Mouse (Mus musculus): ENCODE measurements around the gene Armc12. TPM values are rescaled to one million over a fixed set of nuclear protein-coding genes. Genes with fewer than 3 reads are reported as not detected.
A peak's percentile ranks its signal among the peaks of the same experiment; 100 is the strongest.

The Armc12 gene
- total RNA-seq, 1 experiment from 2014 or later, result not detected

DNA sequence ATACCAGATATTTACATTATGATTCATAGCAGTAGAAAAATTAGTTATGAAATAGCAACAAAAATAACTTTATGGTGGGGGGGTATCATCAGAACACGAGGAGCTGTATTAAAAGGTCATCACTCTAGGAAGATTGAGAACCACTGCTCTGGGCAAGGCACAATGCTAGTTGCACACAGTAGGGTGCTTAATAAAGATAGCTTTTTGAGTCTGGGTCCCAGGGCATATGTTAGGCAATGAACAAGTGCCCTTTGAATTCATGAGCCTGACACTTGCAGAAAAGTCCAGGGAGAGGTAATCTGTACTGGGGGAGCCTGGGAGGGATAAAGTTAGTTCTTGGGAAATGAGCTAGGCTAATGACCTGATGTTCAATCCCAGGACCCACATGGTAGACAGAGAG lies 17.3 kb upstream of the Armc12 start:
- DNase-seq, result no peak

DNA sequence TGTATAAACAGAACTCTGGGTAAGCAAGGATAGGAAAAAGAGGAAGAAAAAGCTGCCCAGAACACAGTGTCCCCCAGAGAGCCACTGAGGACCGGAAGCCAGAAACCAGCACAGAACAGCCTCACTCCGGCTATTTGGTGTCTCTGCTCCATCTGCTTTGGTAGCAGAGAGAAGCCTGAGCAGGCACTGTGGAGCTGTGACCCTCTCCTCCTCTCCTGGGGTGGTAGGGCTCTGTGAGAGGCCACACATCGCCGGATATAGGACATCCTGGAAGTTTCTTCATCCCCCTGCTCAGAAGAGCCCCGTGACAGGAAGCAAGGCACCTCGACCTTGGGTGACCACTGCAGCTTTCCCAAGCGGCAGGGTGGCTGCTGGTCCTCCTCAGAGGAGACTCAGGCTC lies 16.8 kb upstream of the Armc12 start:
- DNase-seq, result peak; percentile 63

DNA sequence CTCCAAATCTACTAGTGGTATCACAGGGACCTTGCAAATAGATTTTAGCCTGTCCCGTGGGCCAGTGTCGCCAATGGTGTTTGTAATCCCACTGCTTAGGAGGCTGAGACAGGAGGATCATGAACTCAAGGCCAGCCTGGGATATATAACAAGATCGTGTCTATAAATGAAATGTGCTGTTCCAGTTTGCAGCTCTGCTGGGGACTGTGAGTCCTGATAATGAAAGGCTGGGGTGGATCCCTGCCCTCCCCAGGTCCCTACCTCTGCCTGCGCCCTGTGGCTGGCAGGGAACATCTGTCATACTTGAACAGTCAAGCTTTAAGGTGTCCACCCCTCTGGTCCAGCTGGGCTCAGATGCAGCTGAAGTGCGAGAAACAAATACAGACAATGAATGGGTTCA lies 16.1 kb upstream of the Armc12 start:
- DNase-seq, result no peak

DNA sequence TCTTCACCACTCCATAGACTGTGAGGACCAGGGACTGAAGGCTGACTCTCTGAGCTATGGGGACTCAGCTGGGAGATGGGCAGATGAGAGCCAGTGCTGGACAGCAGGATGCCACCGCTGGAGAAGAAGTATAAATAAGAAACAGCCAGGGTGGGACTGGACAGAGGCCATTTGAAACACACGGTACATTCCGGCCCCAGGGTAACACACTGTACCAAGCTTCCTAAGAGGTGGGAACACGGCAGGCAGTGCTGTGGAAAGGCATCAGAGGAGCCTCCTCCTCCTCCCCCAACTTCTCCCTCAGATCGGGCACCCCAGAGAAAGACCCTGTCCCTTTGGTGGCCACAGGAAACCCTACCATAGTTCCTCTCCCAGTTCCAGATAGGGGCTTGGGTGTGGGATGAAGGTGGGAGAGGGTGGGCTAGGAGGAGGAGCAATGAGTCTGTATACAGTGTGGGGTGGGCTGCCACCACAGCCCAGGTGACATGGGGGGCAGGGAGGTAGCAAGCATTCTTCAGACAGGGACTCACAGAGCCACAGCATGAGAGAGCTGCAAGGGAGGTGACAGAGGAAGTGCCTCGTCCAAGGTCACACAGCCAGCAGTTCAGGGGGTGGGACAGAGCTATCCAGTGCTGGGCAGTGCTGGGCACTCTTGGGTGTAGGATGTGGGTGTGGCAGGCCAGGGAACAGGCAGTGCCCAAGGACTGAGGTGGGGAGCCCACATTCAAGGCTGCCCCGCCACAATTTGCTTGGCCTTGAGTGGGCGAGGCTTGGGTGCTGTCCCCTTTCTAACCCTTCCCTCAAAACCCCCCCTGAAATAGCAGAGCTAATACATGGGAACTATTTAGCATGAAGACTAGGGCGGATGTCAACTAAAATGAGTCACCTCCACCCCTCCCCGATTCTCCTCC lies 14.9 kb upstream of the Armc12 start:
- peak; percentile 79 for DNase-seq

DNA sequence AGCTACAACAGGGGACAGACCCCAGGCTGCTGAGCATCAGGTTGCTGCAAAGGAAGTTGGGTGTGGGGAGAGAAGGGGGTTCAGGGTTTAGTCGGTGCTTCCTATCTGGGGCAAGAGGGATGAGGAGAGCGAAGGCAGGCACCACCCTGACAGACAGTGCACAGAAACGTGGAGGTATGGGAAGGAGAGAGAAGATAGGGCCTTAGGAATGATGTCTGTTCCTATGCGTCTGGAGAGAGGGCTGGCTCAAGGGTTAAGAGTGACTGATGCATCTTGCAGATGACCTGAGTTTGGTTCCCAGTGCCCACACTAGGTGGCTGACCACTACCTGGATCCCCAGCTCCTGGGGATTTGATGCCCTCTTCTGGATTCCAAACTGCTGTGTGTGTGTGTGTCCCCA lies 13.7 kb upstream of the Armc12 start:
- DNase-seq, result no peak

DNA sequence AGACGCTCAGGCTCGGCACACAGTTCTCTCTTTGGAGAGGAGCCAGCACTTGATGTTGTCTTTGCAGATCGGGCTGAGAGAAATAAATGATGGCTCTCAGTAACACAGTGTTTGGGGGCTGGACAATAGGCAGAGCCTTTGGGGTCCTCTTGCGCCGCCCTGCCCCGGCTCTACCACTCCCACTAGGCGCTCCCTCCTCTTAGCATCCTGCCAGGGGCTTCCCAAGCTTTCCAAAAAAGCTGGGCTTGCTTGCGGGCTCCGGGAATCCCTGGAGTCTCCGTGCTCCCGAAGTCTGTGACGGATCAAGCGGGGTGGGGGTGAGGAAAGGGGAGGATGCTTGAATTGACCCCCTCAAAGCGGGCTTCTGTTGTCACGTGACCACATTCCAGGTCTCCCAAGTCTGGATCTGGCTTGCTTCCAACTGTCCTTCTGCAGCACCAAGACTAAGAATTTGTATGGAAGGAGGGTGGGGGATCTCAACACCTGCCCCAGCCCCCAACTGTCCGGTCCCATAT lies 13.1 kb upstream of the Armc12 start, which contains the start of gene Fkbp5:
Gene Fkbp5 (minus strand): TSS at position 87 of the 515 bp plus-strand sequence.
- peak; percentile 75 for DNase-seq

DNA sequence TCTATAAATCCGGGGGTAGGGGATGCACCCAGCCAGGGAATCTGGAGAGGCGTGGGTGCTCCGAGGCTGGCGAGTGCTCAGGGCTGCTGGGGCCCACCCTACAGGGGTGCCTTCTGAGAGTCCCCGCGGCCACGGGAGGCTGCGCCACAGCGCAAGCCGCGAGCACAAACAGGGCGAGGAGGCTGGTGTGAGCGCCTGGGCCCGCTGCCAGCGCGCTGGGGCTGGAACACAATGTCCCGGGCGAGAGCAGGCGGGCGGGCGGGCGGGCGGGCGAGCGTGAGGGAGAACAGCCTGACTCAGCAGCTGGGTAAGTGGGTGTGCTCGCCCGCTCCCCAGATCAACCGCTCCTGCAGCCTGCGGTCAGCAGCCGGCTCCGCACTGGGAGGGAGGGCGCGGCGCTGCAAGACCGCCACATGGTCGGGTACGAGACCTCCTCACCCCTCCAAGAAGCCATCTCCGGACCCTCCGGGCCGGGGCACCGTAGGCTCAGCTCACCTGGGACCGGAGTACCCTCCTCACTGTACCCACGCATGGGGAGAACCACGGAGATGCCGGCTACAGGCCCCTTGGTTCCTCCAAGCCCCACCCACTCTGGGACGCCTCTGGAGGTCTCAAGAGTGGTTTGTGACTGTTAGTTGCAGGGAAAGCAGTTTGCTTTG lies 12.5 kb upstream of the Armc12 start:
- peak; percentile 95 for DNase-seq

DNA sequence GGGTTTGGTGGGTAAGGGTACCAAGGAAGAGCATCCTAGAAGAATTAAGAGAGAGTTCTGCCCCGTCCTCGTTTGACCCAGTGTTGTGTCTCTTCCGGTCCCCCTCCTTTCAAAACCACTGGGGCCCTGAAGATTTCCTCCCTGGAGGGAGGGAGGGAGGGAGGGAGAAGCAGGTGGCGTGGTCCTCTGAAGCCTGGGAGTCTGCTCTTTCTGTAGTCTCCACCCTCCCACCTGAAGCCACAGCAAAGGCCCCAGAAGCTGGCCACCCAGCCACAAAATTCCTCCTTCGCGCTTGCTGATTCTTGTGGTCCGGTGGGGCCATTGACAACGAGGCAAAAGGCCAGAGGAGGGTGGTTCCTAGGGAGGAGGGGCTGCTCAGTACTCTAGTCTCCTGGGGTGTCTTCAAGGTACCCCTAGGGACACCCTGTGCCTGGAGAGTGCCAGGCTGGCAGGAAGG lies 12.0 kb upstream of the Armc12 start:
- DNase-seq, result peak; percentile 78

DNA sequence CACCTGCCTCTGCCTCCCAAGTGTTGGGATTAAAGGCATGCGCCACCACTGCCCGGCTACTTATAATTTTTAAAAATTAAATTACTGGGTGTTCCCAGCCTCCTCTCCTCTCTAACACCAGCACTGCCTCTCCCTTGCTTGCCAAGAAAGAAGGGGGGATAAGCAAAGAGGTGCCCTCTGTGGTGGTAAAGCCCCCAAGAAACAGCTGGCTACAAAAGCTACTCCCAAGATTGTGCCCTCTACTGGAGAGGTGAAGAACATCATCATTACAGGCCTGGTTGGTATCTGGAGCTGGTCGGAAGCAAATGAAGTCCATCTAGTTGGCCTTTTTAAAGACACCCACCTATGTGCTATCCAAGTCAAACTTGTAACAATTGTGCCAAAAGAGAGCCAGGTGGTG lies 10.8 kb upstream of the Armc12 start:
- no peak for DNase-seq

DNA sequence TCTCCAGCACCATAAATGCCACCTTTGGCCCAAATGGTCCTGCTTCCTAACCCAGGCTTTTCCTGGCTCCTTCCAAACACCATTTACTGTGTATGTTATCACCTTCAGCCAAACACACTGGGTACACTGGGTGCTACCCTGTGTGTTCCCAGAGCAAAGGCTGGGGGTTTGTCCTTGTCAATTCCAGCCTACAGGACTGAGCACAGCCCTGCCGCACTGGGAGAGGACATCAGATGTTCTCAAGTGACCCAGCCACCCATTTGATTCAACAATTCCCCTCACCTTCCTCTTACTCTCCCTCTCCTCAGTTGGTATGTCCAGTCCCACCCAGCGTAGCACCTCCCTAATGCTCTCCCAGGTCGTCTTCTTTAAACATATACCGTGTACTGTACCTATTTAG lies 10.0 kb upstream of the Armc12 start:
- DNase-seq, result no peak

DNA sequence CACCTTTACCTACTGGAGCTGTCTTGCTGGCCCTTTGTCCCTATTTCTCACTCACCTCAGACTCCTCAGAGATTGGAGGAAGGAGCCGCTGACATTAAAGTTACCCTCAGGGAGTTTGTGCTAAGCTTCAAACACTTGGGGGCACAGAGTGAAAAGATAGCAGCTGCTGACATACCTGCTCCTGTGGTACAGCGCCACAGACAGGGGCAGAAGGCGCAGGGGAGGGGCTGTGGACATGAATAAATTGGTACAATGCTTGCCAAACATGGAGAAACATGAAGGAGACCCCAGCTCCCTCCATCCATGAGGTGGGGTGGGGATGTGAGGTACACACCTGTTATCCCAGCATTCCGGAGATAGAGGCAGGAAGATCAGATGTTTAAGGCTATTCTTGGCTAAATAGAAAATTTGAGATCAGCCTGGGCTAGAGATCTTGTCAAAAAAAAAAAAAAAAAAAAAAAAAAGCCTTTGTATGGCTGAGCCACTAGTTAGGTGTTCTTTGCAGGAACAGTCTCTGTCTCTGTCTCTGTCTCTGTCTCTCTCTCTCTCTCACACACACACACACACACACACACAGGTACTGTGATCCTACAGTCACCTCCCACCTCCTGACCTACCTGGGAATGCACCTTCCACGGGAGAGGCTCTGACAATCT lies 9.4 kb upstream of the Armc12 start:
- no peak for DNase-seq

DNA sequence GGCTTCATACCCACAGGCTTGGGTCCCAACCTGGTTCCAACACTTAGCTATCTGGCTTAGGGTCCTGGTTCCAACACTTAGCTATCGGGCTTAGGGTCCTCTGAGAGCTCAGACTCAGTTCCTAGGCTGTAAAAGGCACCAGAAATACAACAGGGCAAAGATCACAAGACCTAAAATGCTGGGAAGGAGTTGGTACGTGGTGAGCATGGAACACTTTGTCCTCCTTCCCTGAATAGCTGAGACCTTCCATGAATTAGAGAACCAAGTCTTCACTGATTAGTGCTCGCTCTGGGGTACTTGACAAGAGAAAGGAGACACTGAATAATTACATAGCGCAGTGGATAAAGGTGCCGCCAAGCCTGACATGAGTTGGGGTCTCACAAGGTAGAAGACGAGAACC lies 8.7 kb upstream of the Armc12 start:
- no peak for DNase-seq

DNA sequence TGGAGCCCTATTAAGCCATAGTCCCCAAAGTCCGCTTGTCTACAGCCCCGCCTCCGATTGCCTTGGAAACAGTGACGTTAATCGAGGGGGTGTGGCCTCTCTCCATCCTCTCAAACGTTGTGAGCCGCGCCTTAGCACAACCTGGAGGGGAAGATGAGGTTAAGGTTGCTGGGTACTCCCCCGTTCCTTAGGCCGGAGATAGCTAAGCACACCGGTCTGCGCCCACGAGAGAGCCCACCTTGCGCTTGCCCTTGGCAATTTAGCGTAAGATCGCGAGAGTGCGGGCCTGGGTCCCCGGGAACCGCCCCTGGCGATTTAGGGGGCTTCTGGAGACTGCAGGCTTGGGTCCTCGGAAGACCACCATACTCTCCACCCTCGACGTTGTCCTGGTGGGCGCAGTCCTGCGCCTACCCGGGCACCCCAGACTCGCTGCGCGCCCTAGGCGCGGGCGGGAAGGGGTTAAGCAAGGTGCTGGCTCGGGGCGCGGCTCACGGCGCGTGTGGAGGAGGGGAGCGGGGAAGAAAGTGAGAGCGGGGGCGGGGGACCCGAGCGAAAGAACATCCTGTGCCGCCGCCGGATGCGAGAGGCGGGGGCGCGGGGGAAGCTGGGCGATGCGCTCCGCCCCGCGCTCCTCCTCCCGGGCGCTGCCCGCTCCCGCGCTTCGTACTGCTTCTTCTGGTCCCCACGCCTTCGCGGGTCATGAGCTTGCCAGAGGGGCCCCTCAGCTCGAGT lies 7.8 kb upstream of the Armc12 start:
- peak; percentile 95 for DNase-seq

DNA sequence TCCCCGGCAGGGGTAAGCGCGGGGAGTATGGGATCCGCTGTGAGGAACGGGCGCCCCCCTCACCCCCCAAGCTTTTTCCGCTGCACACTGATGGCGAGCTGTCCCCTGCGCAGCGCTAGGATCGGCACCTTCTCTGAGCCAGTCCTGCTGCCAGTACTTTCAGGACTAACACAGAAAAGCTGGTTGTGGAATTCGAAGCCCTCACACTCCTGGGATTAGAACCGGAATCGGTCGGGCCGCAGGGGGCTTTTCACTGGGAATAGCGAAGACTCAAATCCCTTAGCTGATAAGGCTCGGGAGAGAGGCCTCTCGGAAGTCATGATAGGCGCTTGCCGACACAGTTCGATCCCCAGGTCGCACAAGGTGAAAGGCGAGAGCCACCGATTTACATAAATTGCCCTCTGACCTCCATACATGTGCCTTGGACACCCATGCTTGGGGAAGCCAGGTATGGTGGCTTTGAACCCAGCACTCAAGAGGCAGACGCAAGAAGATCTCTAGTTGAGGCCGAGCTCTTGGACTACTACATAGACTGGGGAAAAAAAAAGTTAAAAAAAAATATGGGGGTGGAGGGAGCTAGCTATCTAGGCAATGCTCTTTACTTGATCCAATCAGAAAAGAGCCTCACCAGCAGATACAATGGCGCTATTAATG lies 7.1 kb upstream of the Armc12 start:
- no peak for DNase-seq

DNA sequence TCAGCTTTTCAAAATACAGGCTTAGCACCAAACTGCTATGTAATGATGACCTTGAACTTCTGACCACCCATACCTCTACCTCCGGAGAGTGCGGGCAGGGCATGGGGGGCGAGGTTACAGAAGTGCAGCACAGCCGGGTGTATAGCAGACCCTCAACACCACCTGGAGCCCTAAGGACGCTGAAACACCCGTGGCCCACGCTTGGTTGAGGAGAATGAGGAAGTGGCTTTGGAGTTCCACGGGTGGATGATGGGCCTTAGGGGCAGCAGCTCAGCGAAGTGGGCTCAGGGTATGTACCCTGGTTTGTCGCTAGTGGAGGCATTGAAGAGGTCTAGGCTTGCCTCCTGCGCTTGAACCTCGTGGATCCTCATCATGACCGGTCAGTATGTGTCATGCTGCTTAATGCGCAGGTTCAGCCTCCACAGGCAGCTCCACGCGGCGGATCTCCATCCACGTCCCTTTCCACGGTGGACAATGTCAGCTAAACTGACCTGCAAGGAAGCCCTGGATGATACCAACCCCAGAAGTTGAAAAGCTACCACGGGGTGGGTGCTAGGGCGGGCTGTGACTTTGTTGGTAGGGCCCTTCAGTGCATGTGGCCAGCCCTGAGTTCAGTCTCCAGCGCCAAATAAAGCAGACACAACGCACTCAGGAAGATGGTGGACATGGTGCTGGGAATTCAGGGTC lies 6.5 kb upstream of the Armc12 start:
- no peak for DNase-seq

DNA sequence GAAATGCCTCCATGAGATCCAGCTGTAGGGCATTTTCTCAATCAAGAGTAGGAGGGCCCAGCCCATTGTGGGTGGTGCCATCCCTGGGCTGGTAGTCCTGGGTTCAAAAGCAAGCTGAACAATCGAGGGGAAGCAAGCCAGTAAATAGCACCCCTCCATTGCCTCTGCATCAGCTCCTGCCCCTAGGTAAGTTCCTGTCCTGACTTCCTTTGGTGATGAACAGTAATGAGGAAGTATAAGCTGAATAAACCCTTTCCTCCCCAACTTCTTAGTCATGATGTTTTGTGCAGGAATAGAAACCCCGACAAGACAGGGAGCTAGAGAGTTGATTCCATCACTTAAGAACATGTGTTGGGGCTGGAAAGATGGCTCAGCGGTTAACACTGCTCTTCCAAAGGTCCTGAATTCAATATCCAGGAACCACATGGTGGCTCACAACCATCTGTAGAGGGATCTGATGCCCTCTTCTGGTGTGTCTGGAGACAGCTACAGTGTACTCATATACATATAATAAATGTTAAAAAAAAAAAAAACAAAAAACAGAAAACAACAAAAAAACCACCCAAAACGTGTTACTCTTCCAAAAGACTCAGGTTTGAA lies 5.7 kb upstream of the Armc12 start:
- no peak for DNase-seq

DNA sequence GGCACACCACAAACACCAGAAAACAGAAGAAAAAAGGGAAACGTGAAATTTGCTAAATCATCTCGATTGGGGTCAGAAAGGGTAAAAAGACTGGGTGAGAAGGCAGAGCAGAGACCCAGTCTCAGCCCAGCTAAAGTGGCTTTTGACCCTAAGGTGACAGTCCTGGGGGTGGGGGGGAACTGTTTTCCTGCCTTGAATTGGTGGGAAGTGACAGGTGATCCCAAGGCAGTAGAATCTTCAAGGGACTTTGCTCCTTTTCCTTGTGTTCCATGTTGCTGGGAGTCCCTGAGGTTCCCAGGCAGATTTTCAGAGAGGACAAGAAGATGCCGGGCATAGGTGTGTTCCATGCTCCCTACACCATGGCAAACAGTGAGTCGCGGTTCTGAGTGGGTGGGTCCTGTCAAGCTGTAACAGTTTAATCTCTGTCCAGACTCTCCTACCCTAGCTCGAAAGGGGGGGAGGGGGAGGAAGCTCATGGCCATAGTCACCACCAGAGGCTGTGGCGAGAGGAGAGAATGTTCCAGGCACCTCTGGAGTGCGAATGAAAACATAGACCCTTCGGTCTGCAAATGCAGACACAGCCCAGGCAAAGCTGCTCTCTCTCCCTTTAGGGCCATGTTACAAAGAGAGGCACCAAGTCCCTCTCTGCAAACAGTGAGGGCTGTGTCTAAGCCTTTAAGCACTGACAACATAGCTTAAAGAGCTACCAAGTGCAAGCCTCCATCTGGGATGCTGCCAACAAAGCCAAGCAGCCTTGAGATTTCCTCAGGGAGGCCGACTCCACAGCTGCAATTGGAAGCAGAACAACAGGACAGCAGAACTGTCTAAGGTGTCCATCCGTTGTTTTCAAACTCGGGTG lies 3.2 kb upstream of the Armc12 start:
- DNase-seq, result peak; percentile 86

DNA sequence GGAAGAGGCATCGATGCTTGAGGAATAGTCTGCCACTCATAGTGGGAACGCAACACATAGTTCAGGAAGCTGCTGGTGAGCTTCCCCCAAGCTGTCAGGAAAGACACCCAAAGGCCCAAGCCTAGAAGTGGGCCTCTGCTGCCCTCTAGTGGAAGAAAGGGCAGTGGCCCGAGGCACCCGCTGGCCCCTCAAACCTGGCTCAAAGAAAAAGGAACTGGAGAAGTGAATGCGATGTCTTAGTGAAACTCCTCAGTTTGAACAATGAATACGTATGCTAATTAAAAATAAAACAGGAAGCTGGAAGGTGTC lies 2.6 kb upstream of the Armc12 start:
- DNase-seq, result peak; percentile 93

DNA sequence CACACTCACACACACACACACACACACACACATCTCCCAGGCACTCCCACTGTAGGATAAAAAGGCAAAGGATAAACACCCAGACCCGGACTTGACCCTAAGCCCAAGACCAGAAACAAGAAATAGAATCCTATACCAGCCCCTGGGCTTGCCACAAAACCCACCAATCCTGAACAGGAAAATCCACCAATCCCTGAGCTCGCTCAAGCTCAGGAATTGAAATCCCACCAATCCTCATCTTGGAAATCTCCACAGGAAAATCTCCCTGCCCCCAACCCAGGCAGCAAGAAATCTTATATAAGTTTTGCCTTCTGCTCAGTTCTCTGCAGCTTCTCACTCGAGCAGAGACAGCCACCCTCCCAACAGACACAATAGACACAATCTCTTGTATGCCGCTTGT lies 1.5 kb upstream of the Armc12 start:
- no peak for DNase-seq

DNA sequence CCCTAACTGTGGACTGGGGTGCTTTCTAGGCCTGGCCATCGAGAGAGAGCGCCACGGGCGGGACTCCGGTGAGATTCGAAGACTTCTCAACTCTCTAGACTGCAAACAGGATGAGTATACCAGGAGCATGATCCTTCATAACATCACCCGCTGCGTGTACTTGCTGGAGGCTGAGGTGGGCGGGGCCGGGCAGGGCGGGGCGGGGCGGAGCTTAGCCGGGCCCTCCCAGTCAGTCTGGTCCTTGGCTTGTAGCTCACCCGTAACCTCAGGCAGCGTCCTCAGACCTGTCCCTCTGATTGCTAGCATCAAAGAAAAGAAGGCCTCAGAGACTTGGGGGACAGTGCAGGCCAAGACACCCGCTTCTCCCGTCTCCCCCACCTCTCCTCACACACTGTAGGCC lies 1.3 kb downstream of the Armc12 start:
- DNase-seq, result no peak
